Mouse (Mus musculus): Measurements from ENCODE around the gene Pmepa1.

DNA sequence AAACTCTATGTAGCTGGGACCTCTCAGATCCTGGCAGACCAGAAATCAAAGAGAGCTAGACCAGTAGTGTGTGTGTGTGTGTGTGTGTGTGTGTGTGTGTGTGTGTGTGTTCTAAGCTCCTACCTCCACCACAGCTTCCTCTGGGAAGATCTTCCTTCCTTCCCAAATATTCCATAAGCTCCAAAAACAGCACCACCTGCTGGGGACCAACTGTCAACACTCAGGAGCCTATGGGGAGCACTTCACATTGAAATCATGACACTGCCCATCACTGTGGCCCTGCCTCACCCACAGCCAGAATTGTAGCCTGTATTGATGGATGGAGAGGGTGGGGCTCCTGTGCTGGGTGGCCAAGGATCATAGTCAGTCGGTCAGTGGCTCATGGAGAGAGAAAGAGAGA lies 38.0 kb upstream of the Pmepa1 start:
- TF ChIP-seq CTCF (IDR thresholded peaks at IDR 0.05 in 2 of 3, conservative IDR thresholded peaks at IDR 0.05 in 1 of 3; ENCODE audit: control insufficient read depth in 1 of 3, insufficient read depth in 1 of 3, low read depth in 2 of 3, low read length in 3 of 3, poor library complexity in 1 of 3, severe bottlenecking in 1 of 3): no peak
- TF ChIP-seq EP300 (IDR thresholded peaks at IDR 0.05; ENCODE audit: low read depth in 1 of 2, low read length in 2 of 2): no peak
- no peak for TF ChIP-seq ELF1 (IDR thresholded peaks at IDR 0.05; ENCODE audit: low read depth, low read length)
- TF ChIP-seq MAFK (IDR thresholded peaks at IDR 0.05; ENCODE audit: borderline replicate concordance, low read depth, low read length): no peak
- TF ChIP-seq POLR2A (IDR thresholded peaks at IDR 0.05; ENCODE audit: control insufficient read depth in 1 of 2, insufficient read depth in 1 of 2, low read depth in 1 of 2, low read length in 2 of 2, poor library complexity in 1 of 2): no peak
- no peak for TF ChIP-seq CHD2 (IDR thresholded peaks at IDR 0.05; ENCODE audit: low read length)
- TF ChIP-seq ETS1 (IDR thresholded peaks at IDR 0.05; ENCODE audit: low read depth, low read length): no peak
- no peak for TF ChIP-seq BHLHE40 (IDR thresholded peaks at IDR 0.05; ENCODE audit: borderline replicate concordance, low read depth, low read length)
- no peak for TF ChIP-seq MAX (IDR thresholded peaks at IDR 0.05; ENCODE audit: low read length)
- TF ChIP-seq TAL1 (IDR thresholded peaks at IDR 0.05; ENCODE audit: low read length): no peak

Data from MEL (cell line).